Mouse (Mus musculus) forebrain, embryonic 11.5 days (tissue): ENCODE data around the gene AU022252. TPM values are rescaled to one million over a fixed set of nuclear protein-coding genes. Genes with fewer than 3 reads are reported as not detected.
A peak's percentile ranks its signal among the peaks of the same experiment; 100 is the strongest.

Experiments
- ATAC-seq: fragments of 200-750 bp; cut with Nextera tagmentation; replicated peaks from 2 replicates; pipeline ENCODE4 v1.8.0; 2017; ENCODE audit warnings: moderate TSS enrichment; ENCODE audit not compliant: low FRiP score
- DNase-seq: peaks from one replicate; pipeline ENCODE4 v3.0.0-alpha.2; 2017; ENCODE audit warnings: low spot score
- H3K27ac ChIP-seq: fragments of 300-500 bp; sonication (generic); 2 replicates; pipeline ENCODE4 v1.5.1; 2014; ENCODE audit warnings: low read depth, low read length
- H3K27me3 ChIP-seq: fragments of 300-500 bp; sonication (generic); 2 replicates; pipeline ENCODE4 v1.6.1; 2014; ENCODE audit warnings: mild to moderate bottlenecking, low read length, mixed read lengths; ENCODE audit not compliant: control insufficient read depth, insufficient read depth
- H3K36me3 ChIP-seq: fragments of 300-500 bp; sonication (generic); 2 replicates; pipeline ENCODE4 v1.6.1; 2014; ENCODE audit warnings: mild to moderate bottlenecking, low read length, moderate library complexity, mixed read lengths; ENCODE audit not compliant: control insufficient read depth, insufficient read depth
- H3K4me1 ChIP-seq: fragments of 300-500 bp; sonication (generic); replicated peaks from 2 replicates; pipeline ENCODE4 v1.6.1; 2014; ENCODE audit warnings: low read length, mixed read lengths; ENCODE audit not compliant: control insufficient read depth, insufficient read depth
- H3K4me2 ChIP-seq: fragments of 300-500 bp; sonication (generic); 2 replicates; pipeline ENCODE4 v1.6.1; 2014; ENCODE audit warnings: low read depth, mild to moderate bottlenecking, low read length, moderate library complexity, mixed read lengths; ENCODE audit not compliant: severe bottlenecking
- H3K4me3 ChIP-seq: fragments of 300-500 bp; sonication (generic); 2 replicates; pipeline ENCODE4 v1.5.1; 2014; ENCODE audit warnings: low read depth, low read length
- H3K9ac ChIP-seq: fragments of 300-500 bp; sonication (generic); 2 replicates; pipeline ENCODE4 v1.6.1; 2014; ENCODE audit warnings: low read length
- H3K9me3 ChIP-seq: fragments of 300-500 bp; sonication (generic); 2 replicates; pipeline ENCODE4 v1.6.1; 2016; ENCODE audit warnings: low read length, mixed read lengths; ENCODE audit not compliant: control insufficient read depth
- WGBS: fragments of 180-500 bp; shearing (Covaris S2); extraction: QIAGEN DNeasy Blood & Tissue Kit; methylation state at CpG from one replicate; pipeline ENCODE4 v1.1.7; 2014; 5-methylcytosine and 5-hydroxymethylcytosine counted together
- polyA plus RNA-seq: library from polyadenylated mRNA; unstranded; fragments of >200 nt; fragmentation: Nextera tagmentation; extraction: Ambion mirVana; gene quantifications from 2 replicates; pipeline ENCODE4 v1.2.1, GENCODE M21; 2014

Gene AU022252
- polyA plus RNA-seq, 1 experiment from 2014 or later: 37.8 TPM

- Histone ChIP-seq H3K27ac (no peak overlapping the region), H3K27me3 (no peaks in the 10 kb centered on the region), H3K4me2 (no peak overlapping the region), H3K4me3 (no peak overlapping the region), H3K9me3 (no peaks in the 10 kb centered on the region), H3K9ac (no peak overlapping the region), H3K36me3 (no peaks in the 10 kb centered on the region), H3K4me1 (no peaks in the 10 kb centered on the region)
- WGBS: 35% methylated on average over 2 of the region's 2 CpGs
- peak; percentile 76 for DNase-seq
- no peak for ATAC-seq
Observed at GRCm38 (mm10) chr4:119157186-119157585, 75.3 kb downstream of the AU022252 start.

Other genes starting within 250 kb of the AU022252 start
- 171 and 181 TPM in 2 replicates for gene Slc2a1, start 124.0 kb downstream of the AU022252 start, polyA plus RNA-seq
- gene Zfp691, start 58.5 kb downstream of the AU022252 start, polyA plus RNA-seq: 10.5 and 11.1 TPM in 2 replicates
- 11.1 and 11.4 TPM in 2 replicates for gene Ermap, start 42.7 kb downstream of the AU022252 start, polyA plus RNA-seq
- 146 and 150 TPM in 2 replicates for gene Svbp, start 37.4 kb downstream of the AU022252 start, polyA plus RNA-seq
- not detected in 2 replicates for gene Tmem269, start 14.5 kb downstream of the AU022252 start, polyA plus RNA-seq
- 16.8 and 17.8 TPM in 2 replicates for gene P3h1, start 203 bp upstream of the AU022252 start, polyA plus RNA-seq
- 0.21 and 0.31 TPM in 2 replicates for gene Cldn19, start 22.7 kb upstream of the AU022252 start, polyA plus RNA-seq
- gene Ybx1, start 61.9 kb upstream of the AU022252 start, polyA plus RNA-seq: 1,312 and 1,467 TPM in 2 replicates
- 119 and 133 TPM in 2 replicates for gene Ppih, start 87.8 kb upstream of the AU022252 start, polyA plus RNA-seq
- gene Ccdc30, start 182.8 kb upstream of the AU022252 start, polyA plus RNA-seq: 10.2 and 11.0 TPM in 2 replicates
- gene Ppcs, start 189.7 kb upstream of the AU022252 start, polyA plus RNA-seq: 19.5 and 19.9 TPM in 2 replicates
- not detected in 2 replicates for gene Zmynd12, start 190.1 kb upstream of the AU022252 start, polyA plus RNA-seq